Mouse (Mus musculus) left cerebral cortex, adult 8-10 months (tissue): Measurements from ENCODE around the gene Cct5. TPM values are rescaled to one million over a fixed set of nuclear protein-coding genes. Genes with fewer than 3 reads are reported as not detected.
A peak's percentile ranks its signal among the peaks of the same experiment; 100 is the strongest.

Experiments used
- DNase-seq, 2 experiments: peaks; one replicate each; pipeline ENCODE4 v3.0.0; 2022; ENCODE audit warnings: low spot score in 2 of 2
- total RNA-seq, 4 experiments: library from RNA; stranded (reverse); gene quantifications; 2 replicates each; pipeline ENCODE4 v1.2.4; 2022

The Cct5 gene
- 100 to 1,000 TPM; 154 to 187 (median 183) TPM for total RNA-seq

DNA sequence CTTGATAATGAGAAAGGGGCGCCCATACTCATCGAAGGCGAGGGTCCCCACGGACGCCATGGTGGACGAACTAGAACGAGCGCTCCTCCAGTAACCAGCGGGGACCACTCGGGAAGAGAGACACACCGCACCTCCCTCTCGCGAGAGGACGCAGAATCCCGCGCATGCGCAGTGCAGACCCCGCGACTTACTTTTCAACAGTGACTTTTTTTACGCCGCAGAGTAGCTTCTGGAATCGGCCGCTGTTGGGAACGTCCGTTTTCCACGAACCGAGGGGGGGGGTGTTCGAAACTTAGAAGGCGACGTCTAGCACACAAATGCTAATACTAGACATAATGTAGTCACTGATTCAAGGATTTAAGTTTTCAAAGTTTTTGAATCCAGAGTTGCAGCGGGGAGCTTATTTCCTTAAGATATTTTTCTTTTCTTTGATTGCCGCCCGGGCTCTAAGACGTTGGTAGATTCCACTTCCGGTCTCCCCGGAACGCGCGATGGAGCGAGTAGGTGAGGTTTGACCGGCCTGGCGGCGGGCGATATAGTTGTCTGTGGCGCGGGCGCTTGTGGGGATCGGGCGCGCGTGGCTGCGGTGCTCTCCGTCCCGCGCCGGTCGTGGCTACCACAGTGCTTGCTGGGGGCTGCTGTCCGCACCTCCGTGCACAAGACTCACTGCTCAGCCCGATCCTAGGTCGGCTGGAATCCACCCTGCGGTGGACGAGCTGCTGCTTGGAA is at the start of gene Cct5, which contains the start of gene Fam173b:
TSS of gene Cct5 (minus strand) at position 159 of the 729 bp plus-strand sequence.
TSS of gene Fam173b (plus strand) at position 207 of the 729 bp plus-strand sequence.
- peak; percentile 95 to 99 for DNase-seq

DNA sequence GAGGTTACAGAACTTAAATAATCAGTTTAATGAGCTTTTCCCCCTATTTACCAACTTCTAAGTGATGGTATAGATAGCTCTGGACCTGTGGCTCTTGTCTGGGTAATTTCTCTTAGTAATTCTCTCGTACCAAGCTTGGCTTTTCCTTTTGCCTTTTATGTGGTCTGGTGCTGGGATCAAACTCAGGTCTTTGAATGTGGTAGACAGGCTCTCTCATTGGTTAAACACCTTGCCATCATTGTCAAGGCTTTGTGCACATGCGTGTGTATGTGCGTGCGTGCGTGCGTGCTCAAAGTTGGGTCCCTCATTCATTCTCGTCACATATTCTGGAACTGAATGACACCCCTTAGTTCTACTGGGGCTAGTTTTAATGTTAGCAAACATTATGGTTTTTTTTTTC is 49.2 kb upstream of the Cct5 start:
- no peak for DNase-seq

DNA sequence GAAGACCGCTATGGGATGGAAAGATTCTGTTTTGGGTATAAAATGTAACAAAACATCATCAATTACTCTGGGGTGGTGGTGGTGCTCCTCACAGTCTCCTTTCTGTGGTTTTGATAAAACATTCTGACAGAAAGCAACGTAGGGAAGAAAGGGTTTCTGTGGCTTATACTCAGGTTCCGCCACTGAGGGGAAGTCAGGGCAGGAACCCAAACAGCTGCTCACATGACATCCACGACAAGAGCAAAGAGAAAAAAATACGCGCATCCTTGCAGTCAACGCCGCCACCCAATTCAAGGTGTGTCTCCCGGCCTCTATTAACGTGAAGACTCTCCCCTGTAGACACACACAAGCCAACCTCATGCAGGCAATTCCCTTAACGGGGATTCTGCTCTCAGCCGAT is 48.1 kb upstream of the Cct5 start:
- DNase-seq: no peak

DNA sequence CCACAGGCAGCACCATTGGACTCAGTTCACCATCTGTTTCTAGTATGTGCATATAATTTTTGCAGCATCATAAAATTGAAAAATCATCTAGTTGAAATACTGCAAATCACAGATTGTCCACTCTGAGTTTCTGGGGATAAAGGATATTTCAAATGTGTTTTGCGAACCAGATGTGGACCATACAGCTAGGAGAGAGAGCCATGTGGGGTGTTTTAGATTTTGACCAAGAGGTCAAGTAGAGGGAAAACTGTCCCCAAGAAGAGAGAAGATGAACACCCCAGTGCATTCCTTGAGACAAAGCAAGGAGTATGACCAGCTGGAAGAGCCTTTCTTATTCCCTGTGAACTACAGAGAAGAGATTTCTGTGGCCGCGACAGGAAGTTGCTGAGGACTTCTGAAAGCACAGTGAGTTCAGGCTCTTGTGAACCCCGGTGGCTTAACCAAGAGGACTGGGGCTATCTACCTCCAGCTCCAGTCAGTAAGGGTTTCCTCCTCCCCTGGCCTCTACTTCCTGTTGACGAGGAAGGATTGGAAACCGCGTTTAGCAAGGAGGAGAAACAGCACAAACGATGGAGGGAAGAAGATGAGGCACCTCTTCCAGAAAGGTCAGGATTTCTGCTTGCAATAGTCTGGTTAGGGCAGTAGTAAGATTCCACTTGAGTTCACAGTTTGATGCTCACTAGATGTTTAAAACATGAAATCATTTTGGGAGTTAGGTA is 46.4 kb upstream of the Cct5 start:
- no peak for DNase-seq

DNA sequence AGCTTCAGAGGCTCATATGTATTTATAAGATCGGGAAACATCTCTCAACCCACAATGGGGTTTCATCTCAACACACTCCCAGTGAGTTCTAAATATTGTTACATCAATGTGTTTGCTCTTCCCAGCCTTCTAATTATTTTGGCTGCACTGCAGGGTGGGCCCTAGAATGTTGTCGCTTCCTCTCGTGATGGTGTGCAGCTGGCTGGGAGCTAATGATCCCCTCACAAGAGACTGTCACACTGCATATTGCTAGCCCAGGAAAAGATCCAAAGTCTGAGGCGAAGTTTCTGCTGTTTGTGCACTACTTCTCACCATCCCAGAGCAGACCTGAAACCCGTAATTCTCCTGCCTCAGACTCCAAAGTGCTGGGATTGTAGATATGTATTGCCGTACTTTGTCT is 45.6 kb upstream of the Cct5 start:
- no peak for DNase-seq

DNA sequence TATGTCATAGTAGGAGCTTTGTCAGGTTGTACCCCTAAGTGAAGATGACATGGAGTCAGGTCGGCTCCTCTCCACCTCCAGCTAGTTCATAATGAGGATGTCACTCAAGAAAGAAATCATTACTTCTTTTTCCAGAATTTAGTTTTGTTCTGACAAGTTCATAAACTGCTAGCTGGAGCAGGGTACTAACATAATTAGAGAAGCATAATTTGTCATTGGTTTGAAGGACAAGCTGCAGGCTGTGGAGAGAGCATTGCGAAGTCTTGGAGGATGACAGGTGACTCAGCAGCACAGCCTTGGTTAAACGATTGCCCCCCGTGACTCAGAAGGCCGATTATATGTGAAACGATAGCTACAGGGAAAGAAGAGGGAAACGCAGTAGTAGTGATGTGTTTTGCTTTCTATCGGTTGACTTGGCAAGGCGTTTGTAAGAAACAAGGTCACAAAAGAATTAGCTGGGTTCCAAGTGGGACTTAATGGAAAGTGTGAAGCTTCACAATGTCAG is 34.5 kb upstream of the Cct5 start:
- no peak for DNase-seq

DNA sequence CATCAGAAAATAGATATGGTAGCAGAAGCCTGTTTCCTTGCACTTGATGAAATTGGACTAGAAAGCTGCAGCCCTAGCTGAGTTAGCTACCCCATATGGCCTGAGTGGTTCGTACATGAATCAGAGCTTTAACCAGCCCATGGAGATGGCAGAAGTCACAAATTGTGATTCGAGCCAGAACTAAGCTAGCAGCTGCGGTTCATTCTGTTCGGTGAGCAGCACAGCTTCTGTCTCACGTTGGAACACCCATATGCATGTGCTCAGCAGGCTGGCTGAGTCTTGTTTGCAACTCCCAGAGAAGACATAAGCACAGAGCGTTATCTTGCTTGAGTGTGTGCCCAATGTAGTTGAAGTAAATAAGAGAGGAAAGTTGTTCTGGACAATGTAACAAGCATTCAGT is 33.0 kb upstream of the Cct5 start:
- peak in 1 of 2 experiments; percentile 73 for DNase-seq

DNA sequence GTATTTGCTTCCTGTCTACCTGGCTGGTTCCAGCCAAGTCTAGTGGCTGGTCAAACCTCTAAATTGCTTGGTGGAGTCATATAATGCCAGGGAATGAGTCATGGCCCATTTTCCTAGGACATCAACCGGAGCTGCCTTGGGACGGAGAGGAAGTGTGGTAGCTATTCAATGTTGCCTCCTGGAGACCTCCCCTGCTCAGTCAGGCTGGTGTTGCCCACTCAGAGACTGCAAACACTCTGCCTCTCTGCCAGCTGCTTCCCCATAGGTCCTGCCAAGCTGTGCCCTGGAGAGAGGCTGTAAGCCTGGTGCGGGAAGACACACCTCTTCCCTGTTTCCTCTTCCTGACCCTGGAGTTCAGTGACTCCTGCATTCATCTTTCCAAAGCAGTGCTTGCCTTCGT is 30.9 kb upstream of the Cct5 start:
- DNase-seq: no peak

DNA sequence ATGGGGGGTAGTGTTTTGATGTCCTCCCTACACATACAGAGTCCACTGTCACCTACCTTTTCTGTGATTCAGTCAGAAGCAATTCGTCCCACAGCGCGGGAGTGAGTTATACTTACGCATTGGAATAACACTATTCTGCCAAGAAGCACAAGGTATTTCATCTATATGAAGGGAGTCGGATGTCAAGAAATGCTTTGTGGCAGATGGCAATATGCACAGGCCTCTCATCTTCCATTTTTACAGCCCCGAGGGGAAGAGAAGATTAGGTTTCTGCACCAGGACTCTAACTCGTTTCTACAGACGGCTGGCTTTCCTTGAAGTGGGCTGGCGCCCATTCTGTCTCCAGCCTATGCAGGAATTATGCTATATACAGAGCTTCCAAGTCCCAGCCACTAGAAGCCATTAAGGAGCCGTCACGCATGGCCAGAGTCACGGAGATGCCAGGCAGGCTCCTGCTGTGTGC is 29.8 kb upstream of the Cct5 start:
- DNase-seq: no peak

DNA sequence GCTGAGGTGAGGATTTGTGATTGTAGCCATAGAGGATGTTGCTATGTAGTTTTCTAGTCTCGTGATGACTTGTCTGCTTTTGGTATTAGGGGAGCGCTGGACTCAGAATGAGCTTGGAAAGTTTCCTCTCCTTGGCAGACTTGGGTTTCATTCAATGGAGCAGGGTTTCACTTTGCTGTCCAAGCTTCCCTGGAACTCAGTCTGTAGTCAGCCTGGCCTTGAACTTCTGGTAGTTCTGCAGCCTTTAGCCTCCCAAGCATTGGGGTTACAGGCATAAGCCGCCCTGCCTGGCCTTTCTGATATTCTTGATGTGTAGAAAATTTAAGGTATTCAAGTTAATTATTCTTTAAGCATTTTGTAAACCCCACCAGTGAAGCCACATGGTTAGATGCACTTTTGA is 28.0 kb upstream of the Cct5 start:
- no peak for DNase-seq

DNA sequence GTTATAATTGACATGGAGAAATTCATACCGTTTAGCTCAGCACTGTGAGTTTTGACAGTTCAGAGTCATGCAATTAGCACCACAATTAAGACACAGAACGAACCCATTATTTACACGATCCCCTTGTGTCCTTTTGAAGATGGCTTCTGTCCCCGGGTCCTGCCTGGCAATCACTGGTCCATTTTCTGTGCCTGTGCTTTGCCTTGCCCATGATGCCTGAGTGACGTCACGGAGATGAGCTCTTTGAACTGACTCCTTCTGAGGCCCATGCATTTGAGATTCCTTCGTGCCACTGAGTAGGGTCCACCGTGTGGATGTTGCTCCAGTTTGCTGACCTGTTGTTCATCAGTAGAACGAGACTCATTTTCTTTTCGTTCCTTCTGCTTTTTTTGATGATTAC is 26.6 kb upstream of the Cct5 start:
- no peak for DNase-seq

DNA sequence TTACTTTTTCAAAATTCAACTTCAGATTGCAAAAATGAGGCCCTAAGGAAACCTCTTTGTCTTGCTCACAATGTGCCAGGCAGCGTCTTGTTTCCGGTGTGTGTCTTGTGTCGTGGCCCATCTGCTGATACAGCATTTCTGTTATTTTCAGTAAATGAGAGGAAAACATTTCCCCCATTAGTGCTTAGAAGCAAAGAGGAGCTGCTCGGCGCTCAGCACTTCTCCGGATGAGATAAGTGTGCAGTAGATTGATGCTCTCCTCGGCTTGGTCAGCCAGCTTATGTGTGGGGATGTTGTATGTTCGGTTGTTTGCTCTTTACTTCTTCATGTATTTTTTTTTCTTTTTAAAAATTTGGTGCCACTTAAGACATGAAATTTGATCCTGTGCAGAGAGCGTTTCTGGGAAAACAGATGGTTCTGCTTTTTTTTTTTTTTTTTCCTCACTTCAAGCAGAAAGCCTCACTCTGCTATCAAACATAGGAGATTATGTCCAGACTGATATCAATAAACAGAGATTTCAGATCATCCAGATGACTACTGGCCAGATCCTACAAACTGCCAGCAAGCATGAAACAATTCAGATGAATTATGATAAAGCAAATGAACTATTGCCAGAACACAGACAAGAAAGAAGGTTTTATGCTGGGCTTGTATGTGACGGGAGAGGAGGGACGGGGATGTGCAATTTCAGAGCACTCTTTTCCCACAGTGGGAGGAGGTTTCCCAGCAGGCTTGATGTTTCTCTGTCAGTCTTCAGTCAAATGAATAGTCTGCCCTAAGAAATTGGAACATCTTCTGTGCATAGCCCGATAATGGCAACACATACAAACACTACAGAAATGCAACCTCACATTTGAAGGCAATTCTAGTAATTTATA is 25.9 kb upstream of the Cct5 start:
- DNase-seq: no peak

DNA sequence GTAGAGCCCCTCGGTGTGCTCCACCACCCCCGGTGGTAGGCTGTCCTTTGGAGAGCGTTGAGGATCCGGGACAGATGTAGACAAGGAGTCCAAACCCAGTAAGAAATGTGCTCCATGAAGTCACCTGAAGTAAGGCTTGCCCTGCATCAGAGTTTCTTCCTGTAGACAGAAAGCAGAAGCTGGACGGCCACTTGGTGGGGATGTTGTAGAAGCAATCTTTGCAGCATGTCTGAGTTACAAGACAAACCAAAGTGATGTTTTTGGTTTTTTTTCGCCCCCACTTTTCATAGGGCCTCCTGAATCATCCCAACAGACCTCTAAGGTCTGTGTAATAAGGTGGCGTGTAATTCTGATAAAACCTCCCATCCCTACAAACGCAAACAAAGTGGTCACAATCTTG is 17.9 kb upstream of the Cct5 start:
- DNase-seq: no peak

DNA sequence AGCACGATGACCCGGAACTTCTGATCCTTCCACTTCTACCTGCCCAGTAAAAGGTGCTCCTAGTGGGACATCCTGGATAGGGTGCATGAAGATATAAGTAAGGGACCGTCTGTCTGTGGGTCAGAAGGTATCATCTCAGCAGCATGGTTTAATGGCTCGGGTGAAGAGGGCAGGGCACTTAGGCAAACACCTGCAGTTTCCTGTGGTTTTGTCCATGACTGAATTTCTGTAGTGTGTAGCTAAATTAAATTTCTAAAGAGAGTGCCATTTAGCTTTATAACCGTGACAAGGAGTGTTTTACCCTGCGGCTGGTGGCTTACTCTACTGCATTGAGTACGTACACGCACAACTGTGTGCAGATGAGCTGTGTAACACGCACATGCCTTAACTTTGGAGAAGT is 15.7 kb upstream of the Cct5 start:
- DNase-seq: no peak

DNA sequence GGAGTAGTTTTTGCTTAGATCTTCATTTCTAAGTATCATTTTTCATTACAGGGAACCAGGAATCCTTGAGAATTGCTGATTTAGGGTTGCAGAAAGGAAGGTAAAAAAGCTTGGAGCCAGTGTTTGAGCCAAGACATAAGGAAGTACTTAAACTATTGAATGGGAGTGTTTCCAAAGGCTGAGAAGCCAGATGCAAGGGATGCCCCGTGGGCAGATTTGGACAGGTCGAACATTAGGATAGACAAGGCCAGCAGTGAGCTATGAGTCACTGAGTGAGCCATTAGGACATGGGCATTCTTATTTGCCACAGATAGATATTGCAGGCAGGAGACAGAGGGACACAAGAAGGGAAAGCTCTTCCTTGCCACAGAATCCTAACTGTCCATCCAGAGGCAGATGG is 13.1 kb upstream of the Cct5 start:
- DNase-seq: no peak

DNA sequence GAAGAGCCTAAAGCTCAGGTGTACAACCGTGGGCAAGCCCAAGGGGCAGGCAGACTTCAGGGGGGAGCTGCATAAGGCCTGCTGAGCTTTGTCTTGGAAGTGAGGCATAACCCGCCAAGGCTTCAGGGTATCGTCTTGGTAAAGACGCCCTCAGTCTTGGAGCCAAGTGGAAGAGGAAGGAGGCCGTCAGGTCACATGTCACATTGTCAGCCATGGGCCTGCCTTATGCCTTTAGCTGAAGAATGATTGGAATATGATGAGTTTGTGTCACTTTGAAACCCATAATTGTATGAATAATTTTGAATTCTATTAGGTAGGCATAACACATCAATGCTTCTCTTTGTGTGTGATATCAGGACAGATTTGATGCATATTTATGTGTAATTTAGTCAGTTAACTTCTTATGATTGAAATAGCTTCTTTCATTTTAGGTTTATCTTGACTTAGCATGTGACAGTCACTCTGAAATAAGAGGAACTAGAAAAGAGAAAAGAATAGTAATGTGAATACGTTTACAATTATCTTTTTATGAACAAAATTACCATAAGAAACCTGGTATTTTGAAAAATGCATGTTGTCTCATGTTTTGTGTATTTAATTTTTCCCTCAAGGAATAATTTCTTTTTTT is 12.3 kb upstream of the Cct5 start:
- no peak for DNase-seq

DNA sequence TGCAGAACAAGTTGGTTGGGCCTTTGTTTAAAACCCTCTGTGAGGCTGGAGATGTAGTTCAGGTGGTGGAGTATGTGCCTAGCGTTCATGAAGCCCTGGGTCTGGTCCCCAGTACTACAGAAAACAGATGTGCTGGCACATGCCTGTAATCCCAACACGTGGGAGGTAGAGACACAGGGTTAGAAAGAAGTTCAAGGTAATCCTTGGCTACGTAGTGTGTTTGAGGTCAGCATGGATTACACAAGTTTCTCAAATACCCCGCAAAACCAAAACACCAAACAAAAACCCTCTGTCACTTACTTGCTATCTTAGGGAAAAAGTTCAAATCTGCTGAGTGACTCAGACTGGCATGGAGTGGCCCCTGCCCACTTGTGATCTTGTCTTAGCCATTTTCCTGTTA is 10.4 kb upstream of the Cct5 start:
- no peak for DNase-seq

DNA sequence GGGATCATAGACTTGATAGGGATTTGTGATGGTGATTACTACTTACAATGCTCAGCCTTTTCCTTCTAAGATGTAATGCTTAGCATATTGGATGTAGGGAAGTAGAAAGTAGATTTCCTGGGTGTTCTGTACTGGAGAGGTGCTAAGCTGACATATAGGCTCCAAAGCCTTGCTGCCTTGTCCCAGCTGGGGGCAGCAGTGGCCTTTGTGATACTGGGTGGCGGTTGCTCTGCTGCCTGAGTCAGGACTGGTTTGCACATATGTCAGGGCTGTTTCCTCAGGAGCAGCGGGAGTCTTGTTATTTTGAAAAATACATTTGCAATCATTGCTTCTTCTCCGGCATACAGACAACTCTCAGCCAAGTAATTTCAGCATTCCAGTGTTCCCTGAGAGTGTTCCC is 9.4 kb upstream of the Cct5 start:
- DNase-seq: no peak

DNA sequence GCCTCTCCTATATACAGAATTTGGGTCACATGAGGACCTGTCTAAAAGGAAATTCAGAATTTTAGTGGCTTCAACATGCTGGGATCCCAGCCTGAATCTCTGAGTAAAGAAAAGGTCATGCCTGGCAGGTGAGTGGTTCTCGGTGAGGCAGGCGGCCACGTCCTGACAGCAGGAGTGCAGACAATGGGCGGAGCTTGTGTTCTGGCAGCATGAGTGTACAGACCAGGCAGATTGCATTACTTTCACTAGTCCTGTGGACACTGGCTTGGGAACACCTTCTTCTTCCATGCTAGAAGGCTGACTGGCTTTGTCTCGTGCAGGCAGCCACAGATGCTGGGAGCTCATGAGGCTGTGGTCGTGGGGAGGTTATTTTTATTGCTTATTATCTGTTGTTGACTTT is 5.2 kb upstream of the Cct5 start:
- no peak for DNase-seq

DNA sequence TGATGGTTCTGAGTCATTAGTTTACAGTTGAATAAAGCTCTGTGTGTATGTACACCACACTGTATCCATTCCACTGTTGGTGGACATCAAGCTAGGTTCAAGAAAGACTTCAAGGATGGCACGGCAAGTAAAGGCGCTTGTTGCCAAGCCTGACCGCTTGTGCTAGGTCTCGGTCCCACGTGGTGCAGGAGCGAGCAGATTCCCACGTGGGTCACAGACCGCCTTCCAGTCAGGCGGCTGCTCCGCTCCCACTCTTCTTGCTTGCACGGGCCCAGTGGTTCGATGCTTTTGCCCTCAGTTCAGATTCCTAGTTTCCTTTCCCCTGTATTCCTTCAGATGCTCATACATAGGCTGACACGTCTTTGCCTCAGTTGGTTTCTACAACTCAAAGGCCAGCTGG is 1.5 kb upstream of the Cct5 start:
- DNase-seq: no peak

DNA sequence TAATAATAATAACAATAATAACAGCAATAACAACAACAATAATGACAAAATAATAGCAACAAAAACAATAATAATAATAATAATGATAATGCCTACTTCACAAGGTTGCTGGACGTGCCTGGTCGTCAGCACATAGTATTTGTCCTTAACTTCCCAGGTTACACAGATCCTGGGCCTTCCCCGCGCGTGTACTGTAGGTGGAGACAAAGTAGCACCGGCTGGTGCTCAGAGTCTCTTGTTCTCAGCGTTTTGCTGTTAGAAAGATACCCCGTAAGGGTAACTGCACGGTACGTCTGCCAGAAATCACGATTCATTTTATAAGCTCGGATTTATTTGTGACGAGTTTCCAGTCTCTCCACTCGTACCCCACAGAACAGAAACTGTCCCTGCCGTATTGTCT is 822 bp upstream of the Cct5 start:
- DNase-seq: peak in 1 of 2 experiments; percentile 55
